Mouse (Mus musculus): ENCODE results near the gene Fiz1.
A peak's percentile ranks its signal among the peaks of the same experiment; 100 is the strongest.
"Not testable (repeated sequence)": the region's sequence is repeated elsewhere in the genome, so short reads cannot be mapped to it uniquely, and the experiment has no call there.

Fiz1 gene

GRCm38 (mm10) chr7:5037467-5037866 lies 23.0 kb upstream of the Fiz1 start:
- no peak for DNase-seq

DNA sequence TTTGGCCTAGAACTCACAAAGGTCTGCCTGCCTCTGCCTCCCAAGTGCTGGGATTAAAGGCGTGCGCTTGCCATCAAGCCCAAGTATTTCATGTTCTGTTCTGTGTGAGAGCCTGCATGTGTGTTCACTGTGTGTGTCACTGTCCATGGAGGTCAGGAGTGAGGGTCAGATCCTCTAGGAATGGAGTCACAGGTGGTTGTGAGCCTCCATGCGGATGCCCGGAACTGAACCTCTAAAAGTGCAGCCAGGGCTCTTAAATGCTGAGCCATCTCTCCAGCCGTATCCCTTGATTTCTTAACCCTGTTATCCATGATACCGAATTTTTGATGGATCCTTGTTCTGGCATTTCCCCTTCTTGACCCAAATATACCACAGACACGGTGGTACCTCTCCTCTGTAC lies 22.5 kb upstream of the Fiz1 start:
- no peak for DNase-seq

DNA sequence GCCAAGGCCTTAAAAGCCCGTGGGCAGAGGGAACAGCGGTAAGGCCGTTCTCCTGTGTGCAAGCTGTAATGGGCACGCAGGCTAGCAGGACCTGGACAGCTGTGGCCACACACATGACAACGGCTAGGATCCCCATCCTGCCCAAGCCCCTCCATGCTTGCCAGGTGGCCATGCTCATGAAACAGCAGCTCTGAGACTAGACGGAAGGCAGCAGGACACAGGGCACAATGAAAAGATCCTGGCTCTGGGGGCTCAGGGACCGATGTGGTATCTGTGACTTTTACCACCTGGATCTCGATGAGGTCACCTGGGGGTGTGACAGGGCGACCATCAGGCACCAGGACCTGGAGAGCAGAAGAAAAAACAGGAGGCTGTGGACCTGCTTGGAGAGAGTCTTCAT lies 21.6 kb upstream of the Fiz1 start:
- no peak for DNase-seq

DNA sequence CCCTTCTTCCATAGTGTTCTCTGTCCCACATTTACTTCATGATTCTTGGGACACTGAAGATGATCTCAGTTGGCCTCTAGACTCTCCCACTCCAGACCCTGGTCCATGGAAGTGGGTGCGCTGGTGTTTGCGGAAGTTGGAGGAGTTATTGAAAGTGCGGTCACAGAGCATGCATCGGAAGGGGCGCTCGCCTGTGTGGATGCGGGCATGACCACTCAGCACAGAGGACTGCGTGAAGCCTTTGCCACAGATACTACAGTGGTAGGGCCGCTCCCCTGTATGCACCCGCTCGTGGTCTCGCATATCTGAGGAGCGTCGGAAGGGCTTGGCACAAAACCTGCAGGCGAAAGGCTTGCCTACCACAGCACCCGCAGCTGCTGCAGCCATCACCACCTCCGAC lies 21.1 kb upstream of the Fiz1 start:
- no peak for DNase-seq

GRCm38 (mm10) chr7:5033818-5034217 lies 19.3 kb upstream of the Fiz1 start, which contains the start of gene 4632433K11Rik:
Gene 4632433K11Rik, plus strand, starts transcription at chr7:5034118.
- no peak for DNase-seq

DNA sequence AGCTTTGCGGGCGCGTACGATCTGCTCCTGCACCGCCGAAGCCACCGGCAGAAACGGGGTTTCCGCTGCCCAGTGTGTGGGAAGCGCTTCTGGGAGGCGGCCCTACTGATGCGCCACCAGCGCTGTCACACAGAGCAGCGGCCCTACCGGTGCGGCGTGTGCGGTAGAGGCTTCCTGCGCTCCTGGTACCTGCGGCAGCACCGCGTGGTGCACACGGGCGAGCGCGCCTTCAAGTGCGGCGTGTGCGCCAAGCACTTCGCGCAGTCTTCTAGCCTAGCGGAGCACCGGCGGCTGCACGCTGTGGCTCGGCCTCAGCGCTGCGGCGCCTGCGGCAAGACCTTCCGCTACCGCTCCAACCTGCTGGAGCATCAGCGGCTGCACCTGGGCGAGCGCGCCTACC lies 17.0 kb upstream of the Fiz1 start:
- DNase-seq: no peak

GRCm38 (mm10) chr7:5030554-5031275 lies 16.2 kb upstream of the Fiz1 start:
- no peak for DNase-seq

- no peak for DNase-seq
Observed at GRCm38 (mm10) chr7:5029946-5030345, 15.4 kb upstream of the Fiz1 start.

DNA sequence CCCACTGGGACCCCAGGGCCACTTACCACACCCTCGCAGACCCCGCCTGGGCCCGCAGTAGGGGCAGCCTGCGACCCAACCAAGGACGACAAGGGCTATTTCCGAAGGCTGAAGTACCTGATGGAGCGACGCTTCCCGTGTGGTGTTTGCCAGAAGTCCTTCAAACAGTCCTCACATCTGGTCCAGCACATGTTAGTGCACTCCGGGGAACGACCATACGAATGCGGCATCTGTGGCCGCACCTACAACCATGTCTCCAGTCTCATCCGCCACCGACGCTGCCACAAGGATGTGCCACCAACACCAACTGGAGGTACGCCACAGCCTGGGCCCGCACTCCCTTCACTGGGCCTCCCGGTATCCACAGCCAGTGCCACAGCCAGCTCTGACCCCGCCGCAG lies 15.0 kb upstream of the Fiz1 start:
- DNase-seq: no peak

DNA sequence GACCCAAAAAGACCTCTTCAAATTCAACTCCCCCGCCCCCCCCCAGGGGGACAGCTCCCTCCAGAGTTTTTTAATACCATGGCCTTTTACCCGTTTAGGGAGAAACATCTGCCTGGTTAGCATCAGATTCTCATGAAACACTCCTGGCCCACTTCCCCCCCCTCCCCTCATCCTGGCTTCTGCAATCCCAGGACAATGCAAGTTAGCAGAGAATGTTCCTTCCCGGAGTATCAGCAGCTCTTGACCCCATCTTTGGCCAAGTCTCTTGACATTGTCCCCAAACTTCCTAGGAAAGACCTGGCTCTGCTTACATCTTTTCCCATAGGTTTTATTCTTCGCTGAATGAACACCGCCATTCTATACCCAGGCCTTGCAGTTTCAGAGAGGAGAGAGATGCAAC lies 6.7 kb upstream of the Fiz1 start:
- peak; percentile 27 for DNase-seq

- DNase-seq: no peak
Observed at GRCm38 (mm10) chr7:5020685-5021084, 6.2 kb upstream of the Fiz1 start.

GRCm38 (mm10) chr7:5020000-5020681 lies 5.6 kb upstream of the Fiz1 start, which contains the start of the genes Zfp865 and Ccdc106:
Gene Zfp865, plus strand, starts transcription at chr7:5020376.
Gene Ccdc106, plus strand, starts transcription at chr7:5020553.
- peak; percentile 100 for DNase-seq

DNA sequence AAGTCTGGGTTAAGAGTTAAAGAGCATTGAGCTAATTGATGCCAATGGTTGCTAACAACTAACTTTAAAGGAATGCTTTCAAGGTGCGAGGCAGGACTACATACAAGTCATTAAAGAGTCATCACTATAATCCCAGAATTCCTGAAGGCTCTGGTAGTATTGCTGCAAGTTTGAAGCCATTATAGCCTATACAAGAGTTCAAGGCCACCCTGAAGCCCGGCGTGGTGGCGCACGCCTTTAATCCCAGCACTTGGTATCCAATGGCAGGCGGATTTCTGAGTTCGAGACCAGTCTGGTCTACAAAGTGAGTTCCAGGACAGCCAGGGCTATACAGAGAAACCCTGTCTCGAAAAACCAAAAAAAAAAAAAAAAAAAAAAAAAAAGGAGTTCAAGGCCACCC lies 5.1 kb upstream of the Fiz1 start:
- not testable (repeated sequence) for DNase-seq

GRCm38 (mm10) chr7:5017931-5018330 lies 3.4 kb upstream of the Fiz1 start:
- DNase-seq: no peak

DNA sequence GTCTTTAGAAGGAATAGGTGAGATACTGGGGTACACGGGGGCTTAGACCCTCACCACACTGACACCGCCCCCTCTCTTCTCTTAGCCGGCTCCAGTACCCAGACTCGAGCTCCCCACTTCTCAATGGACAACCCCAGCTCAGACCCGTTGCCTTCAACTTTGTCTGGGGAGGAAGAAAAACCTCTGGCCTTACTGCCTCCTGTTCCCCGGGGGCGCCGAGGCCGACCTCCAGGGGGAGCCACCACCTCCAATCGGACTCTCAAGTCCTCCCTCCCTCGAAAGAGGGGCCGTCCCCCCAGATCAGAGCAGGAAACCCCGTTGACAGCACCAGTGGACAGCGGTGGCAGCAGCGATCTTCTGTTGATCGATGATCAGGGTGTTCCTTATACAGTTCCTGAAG lies 2.9 kb upstream of the Fiz1 start:
- DNase-seq: peak; percentile 42

GRCm38 (mm10) chr7:5016920-5017319 lies 2.4 kb upstream of the Fiz1 start:
- DNase-seq: no peak

DNA sequence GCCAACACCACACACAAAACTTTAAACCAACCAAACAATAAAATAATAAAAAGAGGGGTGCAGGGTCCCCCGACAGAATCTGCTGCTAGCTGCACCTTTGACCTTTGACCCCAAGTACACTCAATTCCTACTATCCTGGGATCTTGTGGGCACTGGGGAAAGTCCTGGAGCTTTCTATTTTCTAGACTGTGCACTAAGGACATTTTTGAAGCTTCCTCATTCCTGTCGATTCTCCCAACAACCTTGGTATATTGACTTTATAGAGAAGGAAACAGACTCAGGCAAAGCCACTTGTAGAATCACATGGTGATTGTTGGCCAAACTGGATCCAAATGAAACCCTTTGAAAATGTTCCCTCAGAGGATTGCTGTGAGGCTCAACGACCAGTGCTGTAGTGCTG lies 1.6 kb upstream of the Fiz1 start:
- DNase-seq: no peak

GRCm38 (mm10) chr7:5015118-5016001 lies 863 bp upstream of the Fiz1 start, which contains the start of gene Gm44973:
Gene Gm44973, plus strand, starts transcription at chr7:5015496.
- DNase-seq: peak; percentile 99

DNA sequence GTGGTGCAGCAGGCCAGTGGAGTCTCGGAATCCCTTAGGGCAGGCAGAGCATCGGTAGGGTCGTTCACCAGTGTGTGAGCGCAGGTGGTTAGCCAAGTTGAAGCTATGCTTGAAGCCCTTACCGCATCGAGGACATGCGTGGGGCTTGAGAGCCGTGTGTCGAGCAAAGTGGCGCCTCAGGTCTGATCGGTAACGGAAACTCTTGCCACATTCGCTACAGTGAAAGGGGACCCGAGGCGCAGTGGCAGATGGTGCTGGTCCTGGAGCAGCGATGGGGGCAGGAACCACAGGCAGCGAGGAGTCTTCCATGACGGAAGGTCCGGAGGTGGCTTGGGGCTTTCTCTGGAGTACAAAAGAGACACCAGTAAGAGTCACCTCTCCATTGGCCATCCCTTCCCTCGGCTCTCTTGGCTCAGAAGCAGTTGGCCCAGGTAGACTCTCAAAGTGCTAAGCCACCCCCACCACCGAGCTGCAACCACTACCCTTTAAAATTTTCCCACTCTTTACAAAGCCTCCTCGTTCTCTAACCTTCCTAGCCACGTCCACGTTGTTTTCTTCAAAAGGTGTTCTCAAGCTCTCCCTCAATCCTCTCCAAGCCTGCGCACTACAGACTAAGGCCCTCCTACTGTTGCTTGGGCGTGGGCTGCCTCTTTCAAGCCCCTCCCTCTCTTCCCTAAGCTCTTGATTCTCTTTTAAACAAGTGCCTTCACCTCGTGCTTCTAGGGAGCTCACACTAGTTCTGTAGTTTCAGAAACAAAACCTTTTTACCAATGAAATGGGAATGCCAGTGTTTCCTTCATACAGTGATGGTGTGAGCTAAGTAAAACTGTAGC lies 1.6 kb downstream of the Fiz1 start:
- DNase-seq: no peak

- DNase-seq: no peak
Observed at GRCm38 (mm10) chr7:5008229-5008628, 6.3 kb downstream of the Fiz1 start.

DNA sequence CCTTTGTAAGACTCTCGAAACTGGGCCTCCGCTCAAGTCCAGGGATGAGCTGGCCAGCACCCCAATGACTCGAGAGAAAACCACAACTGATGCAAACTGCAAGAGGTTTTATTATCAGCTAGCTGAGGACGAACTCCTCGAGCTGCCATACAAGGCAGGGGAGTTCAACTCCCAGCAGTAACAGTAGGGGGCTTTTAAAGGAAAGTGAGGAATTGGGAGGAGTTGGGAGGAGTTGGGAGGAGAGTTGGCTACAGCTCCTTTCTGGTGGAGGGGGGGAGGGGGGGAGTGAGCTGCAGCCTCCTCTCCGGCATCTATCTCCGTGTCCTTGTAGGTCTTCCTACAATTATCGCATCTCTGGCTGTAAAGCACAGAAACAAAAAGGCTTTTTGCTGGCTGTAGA lies 11.6 kb downstream of the Fiz1 start:
- DNase-seq: not testable (repeated sequence)

GRCm38 (mm10) chr7:4999876-5000275 lies 14.6 kb downstream of the Fiz1 start:
- peak; percentile 45 for DNase-seq

Data from kidney, postnatal 10 days (tissue).